Mouse (Mus musculus): ENCODE measurements around the gene Ctdnep1. TPM values are rescaled to one million over a fixed set of nuclear protein-coding genes. Genes with fewer than 3 reads are reported as not detected.

Gene Ctdnep1
- total and polyA plus RNA-seq, 3 experiments = 37.4 to 274 (median 164) TPM

DNA sequence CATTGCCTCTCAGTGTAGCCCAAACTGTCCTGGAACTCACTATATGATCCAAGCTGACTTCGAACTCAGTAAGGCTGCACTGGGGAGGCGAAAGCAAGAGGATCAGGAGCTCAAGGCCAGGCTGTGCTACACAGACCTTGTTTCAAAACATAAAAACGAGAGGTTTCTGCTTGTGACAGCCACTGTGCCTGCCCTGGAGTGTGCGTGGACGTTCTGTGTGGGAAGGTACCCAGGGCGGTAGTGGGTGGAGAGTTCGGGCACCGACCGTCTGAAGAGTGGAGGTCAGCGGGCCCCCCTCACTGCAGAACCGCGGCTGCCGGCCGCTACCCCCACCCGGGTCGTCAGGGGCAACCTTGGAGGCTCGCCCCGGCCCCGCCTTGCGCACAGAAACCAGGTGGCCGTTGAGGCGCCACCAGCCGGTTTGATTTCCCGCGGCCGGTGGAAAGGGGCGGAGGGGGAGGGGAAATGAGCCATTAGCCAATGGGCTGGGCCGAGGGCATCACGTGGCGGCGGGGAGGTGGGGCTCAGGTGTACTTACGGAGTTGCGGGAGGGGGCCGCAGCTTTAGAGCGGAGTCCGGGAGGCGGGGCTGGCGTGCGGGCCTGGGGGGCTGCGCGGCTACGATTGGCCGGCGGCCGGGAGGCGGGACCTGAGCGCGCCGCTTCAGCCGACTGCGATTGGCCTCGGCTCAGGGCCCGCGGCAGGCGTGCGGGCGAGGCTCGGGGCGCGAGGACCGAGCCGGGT, 45.6 kb upstream of the Ctdnep1 start, which contains the start of gene Ybx2:
TSS of gene Ybx2 (plus strand) at position 660 of the 743 bp plus-strand sequence.
- ATAC-seq (ENCODE audit: extremely low read depth, insufficient number of reproducible peaks, low FRiP score, poor library complexity, severe bottlenecking) = no peak
- H3K27me3 ChIP-seq (ENCODE audit: insufficient read depth, low read length) = peaks cover 60% of the 10 kb centered on the region

DNA sequence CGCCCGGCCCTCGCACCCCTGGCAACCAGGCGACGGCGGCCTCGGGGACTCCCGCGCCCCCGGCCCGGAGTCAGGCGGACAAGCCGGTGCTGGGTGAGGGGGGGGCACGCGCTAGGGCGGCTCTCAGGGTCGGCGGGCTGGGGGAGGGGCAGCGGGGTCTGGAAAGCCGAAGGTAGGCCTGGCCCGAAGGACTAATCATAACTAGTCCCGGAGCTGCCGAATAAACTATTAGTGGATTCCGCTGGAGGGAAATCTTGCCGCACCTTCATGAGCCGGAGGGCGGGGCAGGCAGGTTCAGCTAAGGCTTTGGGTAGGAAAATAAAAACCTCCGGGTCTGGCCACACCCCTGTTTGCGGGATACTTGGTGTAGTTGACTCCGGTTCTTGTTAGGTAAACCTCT, 44.8 kb upstream of the Ctdnep1 start:
- Histone ChIP-seq H3K9me3 (replicated peaks) (peaks cover 12% of the 10 kb centered on the region), H3K4me3 (ENCODE audit: low read depth, low read length) (no peak overlapping the region), H3K4me1 (ENCODE audit: insufficient read depth, low read depth, low read length) (peaks cover 34% of the 10 kb centered on the region), H3K36me3 (replicated peaks) (no peaks in the 10 kb centered on the region), H3K27me3 (ENCODE audit: insufficient read depth, low read length) (peaks cover 67% of the 10 kb centered on the region)
- DNase-seq (ENCODE audit: low spot score) (no peak), ATAC-seq (ENCODE audit: extremely low read depth, insufficient number of reproducible peaks, low FRiP score, poor library complexity, severe bottlenecking) (no peak)
- no peak for TF ChIP-seq CTCF (IDR thresholded peaks at IDR 0.05; ENCODE audit: low read depth, low read length)
- TF ChIP-seq TAL1 (conservative IDR thresholded peaks at IDR 0.05; ENCODE audit: low read depth, low read length) = no peak
- TF ChIP-seq GATA2 (IDR thresholded peaks at IDR 0.05; ENCODE audit: borderline replicate concordance, low read depth, low read length) = no peak

More for the DNA sequence above, 45.6 kb upstream of the Ctdnep1 start, which contains the start of gene Ybx2:
- no peak for TF ChIP-seq POLR2AphosphoS5 (IDR thresholded peaks at IDR 0.05; ENCODE audit: insufficient replicate concordance, low read depth, low read length)
- TF ChIP-seq CTCF (IDR thresholded peaks at IDR 0.05; ENCODE audit: low read depth, low read length) = no peak
- no peak for TF ChIP-seq TAL1 (conservative IDR thresholded peaks at IDR 0.05; ENCODE audit: low read depth, low read length)
- TF ChIP-seq GATA2 (IDR thresholded peaks at IDR 0.05; ENCODE audit: borderline replicate concordance, low read depth, low read length) = no peak
- no peak for TF ChIP-seq GATA1 (IDR thresholded peaks at IDR 0.05; ENCODE audit: borderline replicate concordance, low read length)
- Histone ChIP-seq H3K9me3 (replicated peaks) (peaks cover 12% of the 10 kb centered on the region), H3K4me3 (ENCODE audit: low read depth, low read length) (peak within 1 kb of the TSS; percentile 27; the same call in 1 of the 2 replicates), H3K4me1 (ENCODE audit: insufficient read depth, low read depth, low read length) (peaks cover 38% of the 10 kb centered on the region), H3K36me3 (replicated peaks) (no peaks in the 10 kb centered on the region)
- no peak for DNase-seq (ENCODE audit: low spot score)

DNA sequence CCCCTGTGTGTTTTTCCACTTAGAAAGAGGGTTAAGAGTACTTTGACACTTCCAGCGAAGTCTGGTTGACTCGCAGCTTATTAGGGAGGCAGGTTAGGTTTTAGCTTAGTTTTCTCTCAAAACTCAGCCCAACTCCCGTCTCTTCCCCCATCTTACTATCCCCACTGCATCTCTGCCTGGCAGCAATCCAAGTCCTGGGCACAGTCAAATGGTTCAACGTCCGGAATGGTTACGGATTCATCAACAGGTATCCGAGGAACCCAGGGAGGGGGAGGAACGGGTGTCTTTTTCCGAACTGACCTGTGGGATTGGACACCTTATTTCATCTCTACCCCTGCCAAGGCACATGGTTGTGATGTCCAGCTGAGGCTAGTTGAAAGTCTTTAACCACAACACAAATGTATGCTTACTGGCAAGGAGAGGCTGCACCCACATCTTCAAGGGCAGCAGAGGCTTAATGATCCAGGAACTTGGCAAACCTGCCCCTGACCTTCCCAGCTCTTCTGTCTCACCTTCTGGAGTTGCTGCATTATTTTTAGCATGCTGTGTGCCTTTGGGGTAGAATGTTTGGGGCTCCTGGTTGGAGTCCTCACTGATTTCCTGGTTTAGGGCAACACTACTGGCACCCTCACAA, 44.1 kb upstream of the Ctdnep1 start:
- H3K4me1 ChIP-seq (ENCODE audit: insufficient read depth, low read depth, low read length) = peaks cover 27% of the 10 kb centered on the region
- H3K4me3 ChIP-seq (ENCODE audit: low read depth, low read length) = no peak overlapping the region
- peaks cover 70% of the 10 kb centered on the region for H3K27me3 ChIP-seq (ENCODE audit: insufficient read depth, low read length)
- DNase-seq (ENCODE audit: low spot score) (no peak), ATAC-seq (ENCODE audit: extremely low read depth, insufficient number of reproducible peaks, low FRiP score, poor library complexity, severe bottlenecking) (no peak)
- H3K9me3 ChIP-seq (replicated peaks) = peaks cover 12% of the 10 kb centered on the region
- H3K36me3 ChIP-seq (replicated peaks) = no peaks in the 10 kb centered on the region
- no peak for TF ChIP-seq TAL1 (conservative IDR thresholded peaks at IDR 0.05; ENCODE audit: low read depth, low read length)
- no peak for TF ChIP-seq POLR2AphosphoS5 (IDR thresholded peaks at IDR 0.05; ENCODE audit: insufficient replicate concordance, low read depth, low read length)
- TF ChIP-seq CTCF (IDR thresholded peaks at IDR 0.05; ENCODE audit: low read depth, low read length) = no peak

- H3K36me3 ChIP-seq (replicated peaks) = no peaks in the 10 kb centered on the region
- H3K4me3 ChIP-seq (ENCODE audit: low read depth, low read length) = no peak overlapping the region
- peaks cover 21% of the 10 kb centered on the region for H3K4me1 ChIP-seq (ENCODE audit: insufficient read depth, low read depth, low read length)
- peaks cover 74% of the 10 kb centered on the region for H3K27me3 ChIP-seq (ENCODE audit: insufficient read depth, low read length)
- DNase-seq (ENCODE audit: low spot score) = no peak
- H3K9me3 ChIP-seq (replicated peaks) = peaks cover 12% of the 10 kb centered on the region
- ATAC-seq (ENCODE audit: extremely low read depth, insufficient number of reproducible peaks, low FRiP score, poor library complexity, severe bottlenecking) = no peak
- TF ChIP-seq TAL1 (conservative IDR thresholded peaks at IDR 0.05; ENCODE audit: low read depth, low read length) (no peak), GATA2 (IDR thresholded peaks at IDR 0.05; ENCODE audit: borderline replicate concordance, low read depth, low read length) (no peak), CTCF (IDR thresholded peaks at IDR 0.05; ENCODE audit: low read depth, low read length) (no peak)
These were observed 43.6 kb upstream of the Ctdnep1 start for GRCm38 (mm10) chr11:69937385-69937784.

GRCm38 (mm10) chr11:69937834-69938233, 43.1 kb upstream of the Ctdnep1 start:
- no peak overlapping the region for H3K4me3 ChIP-seq (ENCODE audit: low read depth, low read length)
- ATAC-seq (ENCODE audit: extremely low read depth, insufficient number of reproducible peaks, low FRiP score, poor library complexity, severe bottlenecking) (no peak), DNase-seq (ENCODE audit: low spot score) (no peak)
- TF ChIP-seq GATA1 (IDR thresholded peaks at IDR 0.05; ENCODE audit: borderline replicate concordance, low read length) (no peak), GATA2 (IDR thresholded peaks at IDR 0.05; ENCODE audit: borderline replicate concordance, low read depth, low read length) (no peak), CTCF (IDR thresholded peaks at IDR 0.05; ENCODE audit: low read depth, low read length) (no peak), POLR2AphosphoS5 (IDR thresholded peaks at IDR 0.05; ENCODE audit: insufficient replicate concordance, low read depth, low read length) (no peak), TAL1 (conservative IDR thresholded peaks at IDR 0.05; ENCODE audit: low read depth, low read length) (no peak)
- H3K36me3 ChIP-seq (replicated peaks) = no peaks in the 10 kb centered on the region
- H3K27me3 ChIP-seq (ENCODE audit: insufficient read depth, low read length) = peaks cover 78% of the 10 kb centered on the region
- peaks cover 18% of the 10 kb centered on the region for H3K4me1 ChIP-seq (ENCODE audit: insufficient read depth, low read depth, low read length)
- H3K9me3 ChIP-seq (replicated peaks) = peaks cover 12% of the 10 kb centered on the region

DNA sequence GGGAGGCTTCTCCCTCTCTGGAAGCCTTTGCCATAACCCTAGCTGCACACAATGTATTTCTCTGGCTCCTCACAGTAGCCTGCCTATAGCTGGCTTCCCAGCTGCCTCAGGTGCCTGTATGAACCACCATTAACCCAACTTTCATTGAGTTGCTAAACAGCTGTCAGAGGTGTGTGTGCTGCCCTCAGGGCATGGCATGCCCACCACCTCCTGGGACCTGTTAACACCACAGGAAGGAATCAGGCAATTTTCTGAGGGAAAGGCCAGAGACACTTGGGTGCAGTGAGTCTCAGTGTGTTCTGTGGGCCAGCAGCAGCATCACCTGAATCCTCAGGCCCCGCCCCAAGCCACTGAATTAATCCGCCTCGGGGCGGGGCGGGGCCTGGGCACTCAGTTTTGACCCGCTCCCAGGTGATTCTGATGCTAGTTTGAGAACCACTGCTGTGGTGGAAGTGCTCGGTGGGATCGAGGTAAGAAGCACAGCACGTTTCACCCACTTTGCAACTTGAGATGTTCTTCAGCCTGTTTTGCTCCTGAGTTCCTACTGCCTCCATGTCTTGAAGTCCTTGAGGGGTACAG, 42.5 kb upstream of the Ctdnep1 start:
- DNase-seq (ENCODE audit: low spot score) (no peak), ATAC-seq (ENCODE audit: extremely low read depth, insufficient number of reproducible peaks, low FRiP score, poor library complexity, severe bottlenecking) (no peak)
- peaks cover 18% of the 10 kb centered on the region for H3K4me1 ChIP-seq (ENCODE audit: insufficient read depth, low read depth, low read length)
- peaks cover 12% of the 10 kb centered on the region for H3K9me3 ChIP-seq (replicated peaks)
- no peak overlapping the region for H3K4me3 ChIP-seq (ENCODE audit: low read depth, low read length)
- peaks cover 85% of the 10 kb centered on the region for H3K27me3 ChIP-seq (ENCODE audit: insufficient read depth, low read length)
- no peaks in the 10 kb centered on the region for H3K36me3 ChIP-seq (replicated peaks)
- TF ChIP-seq POLR2AphosphoS5 (IDR thresholded peaks at IDR 0.05; ENCODE audit: insufficient replicate concordance, low read depth, low read length) (no peak), GATA2 (IDR thresholded peaks at IDR 0.05; ENCODE audit: borderline replicate concordance, low read depth, low read length) (no peak), GATA1 (IDR thresholded peaks at IDR 0.05; ENCODE audit: borderline replicate concordance, low read length) (no peak), CTCF (IDR thresholded peaks at IDR 0.05; ENCODE audit: low read depth, low read length) (no peak), TAL1 (conservative IDR thresholded peaks at IDR 0.05; ENCODE audit: low read depth, low read length) (no peak)
